Mouse (Mus musculus) neural tube, embryonic 13.5 days (tissue): ENCODE data around the gene Slc22a3. TPM values are rescaled to one million over a fixed set of nuclear protein-coding genes. Genes with fewer than 3 reads are reported as not detected.
A peak's percentile ranks its signal among the peaks of the same experiment; 100 is the strongest.

Experiments
- ATAC-seq: fragments of 200-750 bp; cut with Nextera tagmentation; 2 replicates; pipeline ENCODE4 v1.8.0; 2017; ENCODE audit warnings: low read depth, mild to moderate bottlenecking, moderate TSS enrichment, moderate library complexity
- H3K27ac ChIP-seq: fragments of 300-500 bp; sonication (generic); replicated peaks from 2 replicates; pipeline ENCODE4 v1.5.1; 2015; ENCODE audit warnings: moderate library complexity, mild to moderate bottlenecking, inconsistent platforms
- H3K27me3 ChIP-seq: fragments of 300-500 bp; sonication (generic); 2 replicates; pipeline ENCODE4 v1.6.1; 2015; ENCODE audit warnings: mild to moderate bottlenecking, inconsistent platforms
- H3K36me3 ChIP-seq: fragments of 300-500 bp; sonication (generic); 2 replicates; pipeline ENCODE4 v1.6.1; 2015; ENCODE audit warnings: mild to moderate bottlenecking, inconsistent platforms
- H3K4me1 ChIP-seq: fragments of 300-500 bp; sonication (generic); replicated peaks from 2 replicates; pipeline ENCODE4 v1.6.1; 2015; ENCODE audit warnings: inconsistent platforms
- H3K4me2 ChIP-seq: fragments of 300-500 bp; sonication (generic); 2 replicates; pipeline ENCODE4 v1.6.1; 2015; ENCODE audit warnings: inconsistent platforms, mild to moderate bottlenecking, moderate library complexity
- H3K4me3 ChIP-seq: fragments of 300-500 bp; sonication (generic); 2 replicates; pipeline ENCODE4 v1.5.1; 2015; ENCODE audit warnings: mild to moderate bottlenecking, inconsistent platforms
- H3K9ac ChIP-seq: fragments of 300-500 bp; sonication (generic); 2 replicates; pipeline ENCODE4 v1.6.1; 2015; ENCODE audit warnings: moderate library complexity, mild to moderate bottlenecking, inconsistent platforms
- H3K9me3 ChIP-seq: fragments of 300-500 bp; sonication (generic); 2 replicates; pipeline ENCODE4 v1.6.1; 2016; ENCODE audit warnings: inconsistent platforms
- WGBS: fragments of 180-500 bp; shearing (Covaris S2); methylation state at CpG from one replicate; pipeline ENCODE4 v1.1.7; 2015; 5-methylcytosine and 5-hydroxymethylcytosine counted together
- polyA plus RNA-seq: library from polyadenylated mRNA; unstranded; fragments of >200 nt; fragmentation: Nextera tagmentation; extraction: Ambion mirVana; gene quantifications from 2 replicates; pipeline ENCODE4 v1.2.1, GENCODE M21; 2015

The Slc22a3 gene
- polyA plus RNA-seq, 1 experiment from 2014 or later: 0.78 TPM

- Histone ChIP-seq H3K4me1 (peaks cover 10% of the 10 kb centered on the region), H3K4me2 (no peak overlapping the region), H3K9ac (no peak overlapping the region), H3K9me3 (no peaks in the 10 kb centered on the region), H3K27ac (no peak overlapping the region), H3K4me3 (no peak overlapping the region), H3K36me3 (no peaks in the 10 kb centered on the region), H3K27me3 (no peaks in the 10 kb centered on the region)
- no peak for ATAC-seq
- WGBS: 75% methylated on average over 19 of the region's 19 CpGs
Measured at GRCm38 (mm10) chr17:12419491-12420079, 87.9 kb downstream of the Slc22a3 start.

DNA sequence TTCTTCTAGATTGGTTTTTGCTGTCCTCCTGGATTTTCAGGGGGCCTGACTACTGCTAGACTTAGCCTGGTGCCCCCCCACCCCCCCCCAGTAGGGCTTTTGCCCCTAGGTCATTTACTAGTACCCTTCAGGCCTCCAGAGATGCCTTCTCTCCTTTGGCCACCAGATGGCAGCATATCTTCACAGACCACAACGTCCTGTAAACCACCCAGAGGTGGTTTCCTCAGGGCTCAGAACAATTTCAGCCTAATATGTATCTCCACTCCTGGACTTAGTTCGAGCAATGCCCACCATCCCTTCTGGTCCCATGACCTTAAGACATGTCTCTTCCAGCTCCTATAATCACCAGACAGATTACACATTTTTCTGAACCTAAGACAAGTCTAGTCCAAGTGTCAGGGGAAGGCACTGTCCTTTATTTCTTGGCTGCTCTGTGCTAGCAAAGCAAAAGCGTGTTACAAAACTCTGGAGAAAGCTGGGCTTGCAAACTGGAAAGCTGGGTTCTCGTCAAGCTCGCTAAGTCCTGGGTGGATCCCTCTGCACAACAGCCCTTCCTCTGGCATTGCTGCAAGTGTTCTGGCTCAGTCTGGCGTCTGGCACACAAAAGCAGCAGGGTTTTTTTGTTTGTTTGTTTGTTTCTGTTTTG lies 91.1 kb downstream of the Slc22a3 start:
- H3K27me3 ChIP-seq: no peaks in the 10 kb centered on the region
- peak; percentile 57; the same call in 1 of the 2 replicates for ATAC-seq
- 49% methylated on average over 6 of the region's 6 CpGs for WGBS
- no peaks in the 10 kb centered on the region for H3K36me3 ChIP-seq
- H3K27ac ChIP-seq: no peak overlapping the region
- no peak overlapping the region for H3K4me2 ChIP-seq
- H3K9ac ChIP-seq: no peak overlapping the region
- H3K4me1 ChIP-seq: peaks cover 10% of the 10 kb centered on the region
- no peaks in the 10 kb centered on the region for H3K9me3 ChIP-seq
- no peak overlapping the region for H3K4me3 ChIP-seq

GRCm38 (mm10) chr17:12415741-12416140 lies 91.8 kb downstream of the Slc22a3 start:
- Histone ChIP-seq H3K27me3 (no peaks in the 10 kb centered on the region), H3K4me1 (peaks cover 10% of the 10 kb centered on the region), H3K9me3 (no peaks in the 10 kb centered on the region), H3K4me3 (no peak overlapping the region), H3K36me3 (no peaks in the 10 kb centered on the region), H3K9ac (no peak overlapping the region), H3K27ac (no peak overlapping the region), H3K4me2 (no peak overlapping the region)
- WGBS: 72% methylated on average over 5 of the region's 5 CpGs
- no peak for ATAC-seq

DNA sequence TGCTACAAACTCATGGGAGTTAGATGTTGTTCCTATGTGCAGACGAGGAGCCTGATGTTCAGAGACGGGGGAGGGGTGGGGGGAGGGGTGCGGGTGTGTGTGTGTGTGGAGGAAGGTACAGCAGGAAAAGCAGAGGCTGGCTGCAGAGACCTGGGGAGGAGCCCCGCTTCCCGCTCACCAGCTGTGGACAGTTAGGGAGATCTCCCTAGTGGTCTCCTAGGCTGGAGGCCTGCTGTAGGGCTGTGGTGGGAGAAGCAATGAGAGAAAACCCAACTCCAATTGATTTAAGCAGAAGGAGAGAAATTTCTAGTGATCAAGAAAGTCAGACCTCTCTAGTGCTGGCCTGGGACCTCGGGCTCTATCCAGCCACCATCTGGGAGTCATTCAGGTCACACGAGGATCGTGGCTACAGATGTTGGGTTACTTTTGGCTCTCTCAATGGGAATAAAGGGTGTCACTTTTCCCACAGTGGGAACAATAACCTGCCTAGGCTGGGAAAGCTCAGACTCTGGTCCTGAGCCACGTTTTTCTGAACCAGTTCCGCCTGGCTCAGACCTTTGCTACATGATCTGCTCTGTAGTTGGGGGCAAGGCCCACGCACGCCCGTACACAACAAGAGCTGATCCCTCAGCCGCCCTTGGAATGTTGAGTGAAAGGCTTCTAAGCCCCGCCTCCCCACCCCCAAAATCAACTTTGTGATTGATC lies 92.3 kb downstream of the Slc22a3 start:
- peaks cover 10% of the 10 kb centered on the region for H3K4me1 ChIP-seq
- no peaks in the 10 kb centered on the region for H3K36me3 ChIP-seq
- ATAC-seq: no peak
- no peak overlapping the region for H3K9ac ChIP-seq
- H3K9me3 ChIP-seq: no peaks in the 10 kb centered on the region
- WGBS: 64% methylated on average over 15 of the region's 15 CpGs
- no peak overlapping the region for H3K27ac ChIP-seq
- no peak overlapping the region for H3K4me3 ChIP-seq
- H3K4me2 ChIP-seq: no peak overlapping the region
- H3K27me3 ChIP-seq: no peaks in the 10 kb centered on the region

DNA sequence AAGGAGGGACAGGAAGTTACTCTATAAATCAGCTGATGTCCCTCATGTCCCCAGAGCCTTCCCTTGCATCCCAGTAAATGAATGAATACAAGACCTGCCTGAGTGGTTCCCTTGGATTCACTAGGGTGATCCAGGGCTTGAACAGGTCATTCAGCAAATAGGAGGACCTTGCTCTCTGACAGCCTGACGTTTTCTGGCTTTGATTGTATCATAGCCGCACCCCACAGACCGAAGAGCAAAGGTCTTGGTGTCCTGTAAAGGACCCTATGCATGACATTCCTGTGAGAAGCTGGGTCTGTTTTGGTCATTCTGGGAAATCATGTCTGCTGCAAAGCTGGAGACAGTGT lies 94.6 kb downstream of the Slc22a3 start:
- Histone ChIP-seq H3K27me3 (no peaks in the 10 kb centered on the region), H3K9me3 (no peaks in the 10 kb centered on the region), H3K36me3 (no peaks in the 10 kb centered on the region), H3K4me2 (no peak overlapping the region), H3K4me1 (peaks cover 10% of the 10 kb centered on the region), H3K9ac (no peak overlapping the region), H3K4me3 (no peak overlapping the region), H3K27ac (no peak overlapping the region)
- WGBS: 72% methylated on average over 3 of the region's 3 CpGs
- ATAC-seq: no peak

DNA sequence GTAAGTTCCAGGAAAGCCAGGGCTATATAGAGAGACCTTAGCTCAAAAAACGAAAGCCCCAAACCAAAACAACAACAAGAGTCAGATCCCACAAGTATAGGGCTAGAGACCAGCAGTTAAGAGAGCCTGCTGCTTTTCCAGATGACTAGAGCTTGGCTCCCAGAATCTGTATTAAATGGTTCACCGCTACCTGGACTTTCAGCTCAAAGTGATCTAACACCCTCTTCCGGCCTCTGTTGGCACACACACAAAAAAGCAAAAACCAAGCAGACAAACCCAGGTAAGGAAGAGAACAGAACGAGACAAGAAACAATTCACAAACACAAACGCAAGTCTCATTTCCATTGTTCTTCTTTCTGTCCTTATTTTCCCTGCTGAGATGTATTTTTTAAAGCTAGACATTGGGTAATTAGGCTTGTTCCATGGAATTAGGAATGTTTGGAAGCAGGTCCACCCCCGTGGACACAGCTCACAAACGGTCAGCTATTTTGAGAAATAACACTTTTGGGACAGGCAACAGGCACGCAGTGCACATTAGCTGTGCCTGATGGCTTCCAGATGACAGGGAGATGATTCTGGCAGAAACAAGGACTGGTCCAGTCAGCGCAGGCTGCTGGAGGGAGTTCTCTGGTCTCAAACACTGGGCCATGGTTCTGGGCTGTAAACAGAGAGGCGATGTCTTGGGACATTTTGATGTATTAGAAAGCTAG lies 95.2 kb downstream of the Slc22a3 start:
- no peak for ATAC-seq
- Histone ChIP-seq H3K4me2 (no peak overlapping the region), H3K9ac (no peak overlapping the region), H3K27ac (no peak overlapping the region), H3K36me3 (no peaks in the 10 kb centered on the region), H3K4me1 (peaks cover 10% of the 10 kb centered on the region), H3K9me3 (no peaks in the 10 kb centered on the region), H3K27me3 (no peaks in the 10 kb centered on the region), H3K4me3 (no peak overlapping the region)
- WGBS: 65% methylated on average over 10 of the region's 10 CpGs

- no peak overlapping the region for H3K27ac ChIP-seq
- H3K27me3 ChIP-seq: no peaks in the 10 kb centered on the region
- no peaks in the 10 kb centered on the region for H3K9me3 ChIP-seq
- H3K4me3 ChIP-seq: no peak overlapping the region
- H3K4me2 ChIP-seq: no peak overlapping the region
- no peaks in the 10 kb centered on the region for H3K36me3 ChIP-seq
- no peaks in the 10 kb centered on the region; the same call in 1 of the 2 replicates for H3K4me1 ChIP-seq
- no peak for ATAC-seq
- 67% methylated on average over 11 of the region's 11 CpGs for WGBS
- H3K9ac ChIP-seq: no peak overlapping the region
Measured at GRCm38 (mm10) chr17:12409346-12409944, 98.1 kb downstream of the Slc22a3 start.

DNA sequence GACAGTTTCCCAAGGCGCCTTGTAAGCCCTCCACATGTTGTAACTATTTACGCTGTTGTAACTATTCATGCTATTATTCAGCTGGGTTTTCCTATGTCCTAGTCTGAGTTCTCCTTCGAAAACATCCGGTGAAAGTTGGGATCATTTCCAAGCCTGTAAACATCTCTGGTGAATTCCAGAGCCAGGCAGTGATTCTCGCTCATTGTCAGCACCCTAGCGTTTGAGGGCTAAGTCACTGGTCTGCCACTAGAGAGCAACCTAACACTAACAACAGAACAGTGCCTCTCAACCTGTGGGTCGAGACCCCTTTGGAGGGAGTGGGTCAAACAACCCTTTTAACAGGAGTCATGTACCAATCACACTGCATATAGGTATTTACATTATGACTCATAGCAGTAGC lies 104.1 kb downstream of the Slc22a3 start:
- no peaks in the 10 kb centered on the region for H3K36me3 ChIP-seq
- H3K4me3 ChIP-seq: no peak overlapping the region
- H3K4me1 ChIP-seq: no peaks in the 10 kb centered on the region
- 71% methylated on average over 7 of the region's 7 CpGs for WGBS
- no peaks in the 10 kb centered on the region for H3K27me3 ChIP-seq
- no peak overlapping the region for H3K9ac ChIP-seq
- no peak overlapping the region for H3K27ac ChIP-seq
- ATAC-seq: no peak
- no peak overlapping the region for H3K4me2 ChIP-seq
- H3K9me3 ChIP-seq: no peaks in the 10 kb centered on the region

DNA sequence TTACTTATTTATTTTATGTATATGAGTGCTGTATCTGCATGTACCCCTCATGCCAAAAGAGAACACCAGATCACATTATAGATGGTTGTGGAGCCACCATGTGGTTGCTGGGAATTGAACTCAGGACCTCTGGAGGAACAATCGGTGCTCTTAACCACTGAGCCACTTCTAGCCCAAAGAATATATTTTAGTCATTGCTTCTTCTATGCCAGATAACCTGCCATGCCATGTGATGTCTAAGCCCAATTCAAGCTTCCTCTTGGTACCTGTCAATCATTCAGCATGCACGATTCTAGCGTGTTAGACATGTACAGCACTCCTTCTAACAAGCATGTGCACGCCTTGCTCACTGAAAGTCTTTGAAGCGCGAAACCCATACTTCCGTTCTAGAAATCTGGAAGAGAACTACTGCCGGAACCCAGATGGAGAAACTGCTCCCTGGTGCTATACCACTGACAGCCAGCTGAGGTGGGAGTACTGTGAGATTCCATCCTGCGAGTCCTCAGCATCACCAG lies 111.3 kb downstream of the Slc22a3 start:
- ATAC-seq: no peak
- H3K4me1 ChIP-seq: no peaks in the 10 kb centered on the region
- H3K4me2 ChIP-seq: no peak overlapping the region
- no peaks in the 10 kb centered on the region for H3K27me3 ChIP-seq
- H3K27ac ChIP-seq: no peak overlapping the region
- H3K4me3 ChIP-seq: no peak overlapping the region
- no peaks in the 10 kb centered on the region for H3K9me3 ChIP-seq
- H3K9ac ChIP-seq: no peak overlapping the region
- no peaks in the 10 kb centered on the region for H3K36me3 ChIP-seq
- WGBS: 94% methylated on average over 9 of the region's 9 CpGs

DNA sequence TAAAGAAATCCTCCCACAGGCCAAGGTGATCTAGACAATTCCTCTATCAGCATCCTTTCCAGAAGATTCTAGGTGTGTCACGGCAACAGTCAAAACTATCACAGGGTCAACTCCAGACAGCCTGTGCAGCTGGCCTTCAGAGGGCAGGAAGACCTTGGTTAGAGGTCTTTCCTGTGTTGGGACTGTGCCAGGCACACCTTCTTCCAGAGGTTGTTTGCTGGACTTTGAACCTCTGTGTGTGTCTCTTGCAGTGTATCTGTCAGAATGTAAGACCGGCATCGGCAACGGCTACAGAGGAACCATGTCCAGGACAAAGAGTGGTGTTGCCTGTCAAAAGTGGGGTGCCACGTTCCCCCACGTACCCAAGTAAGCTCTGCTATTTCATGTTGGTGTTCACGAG lies 119.3 kb downstream of the Slc22a3 start:
- no peak overlapping the region for H3K27ac ChIP-seq
- H3K4me2 ChIP-seq: no peak overlapping the region
- no peak overlapping the region for H3K4me3 ChIP-seq
- no peak for ATAC-seq
- H3K36me3 ChIP-seq: no peaks in the 10 kb centered on the region
- H3K9ac ChIP-seq: no peak overlapping the region
- H3K27me3 ChIP-seq: no peaks in the 10 kb centered on the region
- no peaks in the 10 kb centered on the region for H3K9me3 ChIP-seq
- H3K4me1 ChIP-seq: no peaks in the 10 kb centered on the region
- 96% methylated on average over 7 of the region's 7 CpGs for whole genome bisulfite sequencing

DNA sequence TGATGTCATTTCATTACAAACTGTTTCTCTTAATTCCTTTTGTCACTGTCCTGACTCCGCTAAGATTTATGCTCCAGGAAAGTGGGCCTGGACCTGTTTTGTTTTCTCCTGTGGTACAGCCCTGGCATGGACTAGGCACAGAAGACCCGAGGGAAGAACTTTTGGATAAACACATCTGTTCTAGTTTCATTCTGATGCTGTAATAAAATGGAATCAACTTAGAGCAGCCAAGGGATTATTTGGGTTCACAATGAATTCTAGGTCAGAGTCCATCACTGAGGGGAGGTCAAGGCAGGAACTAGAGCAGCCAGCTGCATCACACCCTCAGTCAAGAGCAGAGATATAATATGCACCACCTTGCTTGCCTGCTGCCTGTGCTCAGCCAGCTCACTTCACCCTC lies 119.7 kb downstream of the Slc22a3 start:
- no peaks in the 10 kb centered on the region for H3K27me3 ChIP-seq
- no peak overlapping the region for H3K9ac ChIP-seq
- WGBS: 86% methylated on average over 2 of the region's 2 CpGs
- H3K27ac ChIP-seq: no peak overlapping the region
- no peaks in the 10 kb centered on the region for H3K36me3 ChIP-seq
- H3K4me2 ChIP-seq: no peak overlapping the region
- no peaks in the 10 kb centered on the region for H3K9me3 ChIP-seq
- no peak overlapping the region for H3K4me3 ChIP-seq
- ATAC-seq: no peak
- H3K4me1 ChIP-seq: no peaks in the 10 kb centered on the region
